Mouse (Mus musculus) heart, postnatal 0 days (tissue): ENCODE measurements around the gene Cnppd1.

Source experiments
- CTCF ChIP-seq: IDR thresholded peaks from 2 replicates; pipeline ENCODE4 v1.5.1; 2016; ENCODE audit warnings: antibody characterized with exemption, control low read depth, low read depth
- EP300 ChIP-seq: IDR thresholded peaks from 2 replicates; pipeline ENCODE4 v1.6.1; 2016; ENCODE audit warnings: antibody characterized with exemption, low read depth

DNA sequence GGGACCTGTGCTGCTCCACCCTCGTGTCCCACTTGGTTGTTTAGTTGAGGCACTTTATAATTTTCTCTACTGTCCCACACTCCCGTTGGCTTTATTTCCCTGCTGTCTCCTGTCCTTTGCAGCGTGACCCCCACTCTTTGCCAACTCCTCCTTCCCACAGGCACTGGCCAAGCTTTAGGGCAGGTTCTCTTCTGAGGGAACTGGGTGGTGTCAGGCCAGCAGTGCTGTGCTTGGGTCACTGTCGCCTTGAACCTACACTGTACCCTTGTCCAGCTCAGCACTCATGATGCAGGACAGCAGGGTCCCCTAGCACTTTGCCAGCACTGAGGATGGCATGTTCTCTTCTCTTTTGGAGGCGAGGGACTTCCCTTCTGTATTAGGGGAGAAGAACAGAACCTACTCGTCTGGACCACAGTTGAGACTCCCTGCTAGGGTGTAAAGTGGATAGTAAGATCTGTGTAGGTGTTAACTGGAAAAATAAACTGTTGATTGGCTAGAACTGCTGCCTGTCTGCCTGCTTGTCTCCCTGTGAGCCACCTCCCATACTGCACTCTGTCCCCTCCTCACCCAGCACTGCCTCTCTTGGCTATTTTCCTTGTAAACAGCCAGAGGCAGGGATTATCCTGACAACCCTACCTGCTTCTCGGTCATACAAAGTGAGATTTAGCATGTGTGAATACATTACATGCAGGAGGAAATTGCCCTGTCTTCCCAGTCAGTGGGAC, 5.1 kb upstream of the Cnppd1 start:
- TF ChIP-seq CTCF (no peak), EP300 (no peak)
